Mouse (Mus musculus): Measurements from ENCODE around the gene Ptprq. TPM values are rescaled to one million over a fixed set of nuclear protein-coding genes. Genes with fewer than 3 reads are reported as not detected.

Ptprq gene
- polyA plus RNA-seq, 2 experiments = 0.02 to 0.03 TPM

DNA sequence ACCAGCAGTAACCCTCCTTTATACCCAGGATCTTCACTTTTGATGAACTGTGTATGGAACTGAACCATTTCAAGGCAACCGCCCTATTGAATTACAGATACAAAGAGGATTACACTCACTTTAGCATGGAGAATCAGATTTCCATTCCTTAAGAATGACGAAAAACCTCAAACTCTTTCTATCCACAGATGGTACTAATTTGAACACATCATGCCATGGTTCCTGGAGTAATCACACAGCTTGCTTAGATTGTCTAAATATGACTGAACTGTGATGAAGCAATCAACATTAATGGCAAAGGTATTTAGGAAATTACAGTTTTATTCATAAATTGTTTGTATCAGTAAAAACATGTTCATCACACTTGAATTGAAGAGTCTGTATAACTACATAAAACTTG lies 104.4 kb downstream of the Ptprq start:
- no peak overlapping the region for H3K4me3 ChIP-seq (ENCODE audit: insufficient read depth in 1 of 2, low read depth in 2 of 2, low read length in 2 of 2)
- 63% methylated on average over 2 of the region's 2 CpGs for WGBS (ENCODE audit: insufficient replicate concordance)
- no peak overlapping the region for H3K27ac ChIP-seq
- H3K4me1 ChIP-seq (replicated peaks; ENCODE audit: control insufficient read depth in 2 of 2, insufficient read depth in 2 of 2, low read length in 1 of 2) = no peaks in the 10 kb centered on the region
- ATAC-seq (ENCODE audit: insufficient read depth) (no peak), DNase-seq (ENCODE audit: low read depth in 3 of 3, low spot score in 3 of 3) (no peak)
- H3K9me3 ChIP-seq (ENCODE audit: control insufficient read depth, low read length) = no peaks in the 10 kb centered on the region
- TF ChIP-seq CTCF (IDR thresholded peaks at IDR 0.05; ENCODE audit: low read depth) (no peak), EP300 (IDR thresholded peaks at IDR 0.05; ENCODE audit: low read depth) (no peak)
- no peaks in the 10 kb centered on the region for H3K27me3 ChIP-seq (ENCODE audit: control insufficient read depth, insufficient read depth, low read length)
- H3K9ac ChIP-seq (replicated peaks) = no peak overlapping the region
- H3K4me2 ChIP-seq (ENCODE audit: low read depth) = no peak overlapping the region
- no peaks in the 10 kb centered on the region for H3K36me3 ChIP-seq (replicated peaks; ENCODE audit: control insufficient read depth, insufficient read depth, low read depth)

- Histone ChIP-seq H3K27ac (no peak overlapping the region), H3K36me3 (replicated peaks; ENCODE audit: control insufficient read depth, insufficient read depth, low read depth) (no peaks in the 10 kb centered on the region), H3K4me3 (ENCODE audit: insufficient read depth in 1 of 2, low read depth in 2 of 2, low read length in 2 of 2) (no peak overlapping the region), H3K27me3 (ENCODE audit: control insufficient read depth, insufficient read depth, low read length) (no peaks in the 10 kb centered on the region), H3K4me1 (replicated peaks; ENCODE audit: control insufficient read depth in 2 of 2, insufficient read depth in 2 of 2, low read length in 1 of 2) (no peaks in the 10 kb centered on the region), H3K9me3 (ENCODE audit: control insufficient read depth, low read length) (no peaks in the 10 kb centered on the region), H3K9ac (replicated peaks) (no peak overlapping the region), H3K4me2 (ENCODE audit: low read depth) (no peak overlapping the region)
- no peak for DNase-seq (ENCODE audit: low read depth in 3 of 3, low spot score in 3 of 3)
- TF ChIP-seq EP300 (IDR thresholded peaks at IDR 0.05; ENCODE audit: low read depth) = no peak
- TF ChIP-seq CTCF (IDR thresholded peaks at IDR 0.05; ENCODE audit: low read depth) = no peak
- 73% methylated on average over 6 of the region's 6 CpGs for WGBS (ENCODE audit: insufficient replicate concordance)
- no peak for ATAC-seq (ENCODE audit: insufficient read depth)
Measured at GRCm38 (mm10) chr10:107601371-107601770, 118.5 kb downstream of the Ptprq start.

- no peaks in the 10 kb centered on the region for H3K4me1 ChIP-seq (replicated peaks; ENCODE audit: control insufficient read depth in 2 of 2, insufficient read depth in 2 of 2, low read length in 1 of 2)
- no peaks in the 10 kb centered on the region for H3K27me3 ChIP-seq (ENCODE audit: control insufficient read depth, insufficient read depth, low read length)
- TF ChIP-seq CTCF (IDR thresholded peaks at IDR 0.05; ENCODE audit: low read depth) (no peak), EP300 (IDR thresholded peaks at IDR 0.05; ENCODE audit: low read depth) (no peak)
- no peak for ATAC-seq (ENCODE audit: insufficient read depth)
- no peak overlapping the region for H3K9ac ChIP-seq (replicated peaks)
- H3K9me3 ChIP-seq (ENCODE audit: control insufficient read depth, low read length) = no peaks in the 10 kb centered on the region
- DNase-seq (ENCODE audit: low read depth in 3 of 3, low spot score in 3 of 3) = no peak
- no peak overlapping the region for H3K4me3 ChIP-seq (ENCODE audit: insufficient read depth in 1 of 2, low read depth in 2 of 2, low read length in 2 of 2)
- no peaks in the 10 kb centered on the region for H3K36me3 ChIP-seq (replicated peaks; ENCODE audit: control insufficient read depth, insufficient read depth, low read depth)
- WGBS (ENCODE audit: insufficient replicate concordance) = 61% methylated on average over 5 of the region's 5 CpGs
- no peak overlapping the region for H3K4me2 ChIP-seq (ENCODE audit: low read depth)
- H3K27ac ChIP-seq = no peak overlapping the region
Measured at GRCm38 (mm10) chr10:107583360-107583759, 136.5 kb downstream of the Ptprq start.

DNA sequence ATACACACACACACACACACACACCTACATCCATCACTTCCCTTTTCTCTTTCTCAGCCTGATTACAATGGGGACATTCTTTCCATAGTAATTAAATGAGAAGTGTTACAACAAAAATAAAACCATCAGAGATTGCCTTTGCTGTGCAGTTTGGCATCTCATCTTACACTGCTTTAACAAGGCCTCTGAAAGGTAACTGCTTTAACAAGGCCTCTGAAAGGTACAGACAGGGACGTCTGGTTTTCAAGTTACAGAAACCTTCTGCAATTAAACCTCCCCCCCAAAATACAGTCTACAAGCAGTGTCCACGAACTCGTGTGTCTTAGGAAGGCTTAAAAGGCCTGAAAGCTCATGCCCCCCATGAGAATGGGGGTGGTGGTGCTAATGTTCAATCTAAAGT lies 150.8 kb downstream of the Ptprq start:
- H3K4me2 ChIP-seq (ENCODE audit: low read depth) = no peak overlapping the region
- no peaks in the 10 kb centered on the region for H3K36me3 ChIP-seq (replicated peaks; ENCODE audit: control insufficient read depth, insufficient read depth, low read depth)
- H3K27ac ChIP-seq = no peak overlapping the region
- no peaks in the 10 kb centered on the region for H3K4me1 ChIP-seq (replicated peaks; ENCODE audit: control insufficient read depth in 2 of 2, insufficient read depth in 2 of 2, low read length in 1 of 2)
- no peaks in the 10 kb centered on the region for H3K9me3 ChIP-seq (ENCODE audit: control insufficient read depth, low read length)
- ATAC-seq (ENCODE audit: insufficient read depth) (no peak), DNase-seq (ENCODE audit: low read depth in 3 of 3, low spot score in 3 of 3) (no peak)
- no peaks in the 10 kb centered on the region for H3K27me3 ChIP-seq (ENCODE audit: control insufficient read depth, insufficient read depth, low read length)
- H3K4me3 ChIP-seq (ENCODE audit: insufficient read depth in 1 of 2, low read depth in 2 of 2, low read length in 2 of 2) = no peak overlapping the region
- no peak for TF ChIP-seq EP300 (IDR thresholded peaks at IDR 0.05; ENCODE audit: low read depth)
- no peak for TF ChIP-seq CTCF (IDR thresholded peaks at IDR 0.05; ENCODE audit: low read depth)
- H3K9ac ChIP-seq (replicated peaks) = no peak overlapping the region
- 41% methylated on average over 3 of the region's 3 CpGs for WGBS (ENCODE audit: insufficient replicate concordance)

GRCm38 (mm10) chr10:107568261-107568660 lies 151.6 kb downstream of the Ptprq start:
- no peak overlapping the region for H3K4me2 ChIP-seq (ENCODE audit: low read depth)
- TF ChIP-seq EP300 (IDR thresholded peaks at IDR 0.05; ENCODE audit: low read depth) = no peak
- TF ChIP-seq CTCF (IDR thresholded peaks at IDR 0.05; ENCODE audit: low read depth) = no peak
- DNase-seq (ENCODE audit: low read depth in 3 of 3, low spot score in 3 of 3) (no peak), ATAC-seq (ENCODE audit: insufficient read depth) (no peak)
- no peaks in the 10 kb centered on the region for H3K27me3 ChIP-seq (ENCODE audit: control insufficient read depth, insufficient read depth, low read length)
- 68% methylated on average over 4 of the region's 4 CpGs for WGBS (ENCODE audit: insufficient replicate concordance)
- H3K4me3 ChIP-seq (ENCODE audit: insufficient read depth in 1 of 2, low read depth in 2 of 2, low read length in 2 of 2) = no peak overlapping the region
- no peak overlapping the region for H3K9ac ChIP-seq (replicated peaks)
- no peaks in the 10 kb centered on the region for H3K4me1 ChIP-seq (replicated peaks; ENCODE audit: control insufficient read depth in 2 of 2, insufficient read depth in 2 of 2, low read length in 1 of 2)
- H3K9me3 ChIP-seq (ENCODE audit: control insufficient read depth, low read length) = no peaks in the 10 kb centered on the region
- H3K36me3 ChIP-seq (replicated peaks; ENCODE audit: control insufficient read depth, insufficient read depth, low read depth) = no peaks in the 10 kb centered on the region
- no peak overlapping the region for H3K27ac ChIP-seq
